1 mouse cellular context compared by ENCODE assay signal in genomic region chr10:80532783-80533182, GRCm38 (mm10).
TF ChIP-seq lines count a peak whose summit lies in the region.

No protein-coding gene starts in this region.

TF ChIP-seq in MEL, 35 proteins besides CTCF, POLR2A, EP300 and RAD21:
- TF ChIP-seq TCF12 (IDR thresholded peaks at IDR 0.05; ENCODE audit: low read depth, low read length) (peak; percentile 43; the same call in 1 of the 2 replicates), TAL1 (IDR thresholded peaks at IDR 0.05; ENCODE audit: low read length) (peak; percentile 26; the same call in 1 of the 2 replicates), ZNF384 (IDR thresholded peaks at IDR 0.05; ENCODE audit: low read depth, low read length) (peak; percentile 33; the same call in 1 of the 2 replicates), ZC3H11A (IDR thresholded peaks at IDR 0.05; ENCODE audit: low read depth, low read length) (no peak)
